Mouse (Mus musculus) heart, postnatal 0 days (tissue): ENCODE measurements around the gene Rps11.

ENCODE experiments used
- CTCF ChIP-seq: IDR thresholded peaks from 2 replicates; pipeline ENCODE4 v1.5.1; 2016; ENCODE audit warnings: antibody characterized with exemption, control low read depth, low read depth
- EP300 ChIP-seq: IDR thresholded peaks from 2 replicates; pipeline ENCODE4 v1.6.1; 2016; ENCODE audit warnings: antibody characterized with exemption, low read depth

GRCm38 (mm10) chr7:45092048-45092447 is 32.2 kb downstream of the Rps11 start, which contains the start of gene Rcn3:
- TF ChIP-seq CTCF (no peak), EP300 (no peak)
